Mouse (Mus musculus) kidney, postnatal 36 days (tissue): ENCODE measurements around the gene Pgpep1.
A peak's percentile ranks its signal among the peaks of the same experiment; 100 is the strongest.

Experiments
- DNase-seq, 2 experiments: peaks; one replicate each; pipeline ENCODE4 v3.0.0; 2021 to 2022; ENCODE audit warnings: mixed read lengths in 2 of 2

Gene Pgpep1

DNA sequence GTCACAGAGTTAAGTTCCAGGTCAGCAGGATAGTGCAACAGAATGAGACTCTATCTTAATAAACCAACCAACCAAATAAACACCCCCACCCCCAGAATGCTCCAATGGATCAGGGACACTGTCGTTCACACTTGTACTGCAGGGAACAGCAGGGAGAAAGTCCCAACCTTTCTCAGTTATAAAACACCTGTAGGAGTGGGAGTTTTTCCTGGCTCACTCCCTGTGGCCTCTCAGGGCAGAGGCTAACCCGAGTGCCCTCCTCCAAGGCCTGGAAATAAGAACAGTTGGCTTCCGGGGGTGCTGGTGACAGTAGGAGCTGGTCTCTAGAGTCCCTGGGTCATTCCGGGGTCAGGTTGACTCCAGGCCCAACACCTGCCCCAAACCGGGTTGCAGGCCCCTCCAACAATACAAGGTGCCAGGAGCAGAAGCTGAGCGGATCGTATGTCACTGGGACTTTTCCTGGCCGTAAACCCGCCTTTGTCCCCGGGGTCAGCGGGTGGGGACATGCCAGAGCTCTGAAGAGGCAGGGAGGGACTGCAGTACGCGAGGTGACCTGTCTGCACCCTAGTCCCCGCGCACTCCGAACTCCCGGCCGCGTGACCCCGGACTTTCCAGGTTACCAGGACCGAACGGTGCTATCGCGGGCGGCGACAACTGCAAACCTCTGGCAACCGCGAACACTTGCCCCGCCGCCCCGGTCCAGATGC is 1.1 kb downstream of the Pgpep1 start:
- DNase-seq = peak; percentile 66 to 85

DNA sequence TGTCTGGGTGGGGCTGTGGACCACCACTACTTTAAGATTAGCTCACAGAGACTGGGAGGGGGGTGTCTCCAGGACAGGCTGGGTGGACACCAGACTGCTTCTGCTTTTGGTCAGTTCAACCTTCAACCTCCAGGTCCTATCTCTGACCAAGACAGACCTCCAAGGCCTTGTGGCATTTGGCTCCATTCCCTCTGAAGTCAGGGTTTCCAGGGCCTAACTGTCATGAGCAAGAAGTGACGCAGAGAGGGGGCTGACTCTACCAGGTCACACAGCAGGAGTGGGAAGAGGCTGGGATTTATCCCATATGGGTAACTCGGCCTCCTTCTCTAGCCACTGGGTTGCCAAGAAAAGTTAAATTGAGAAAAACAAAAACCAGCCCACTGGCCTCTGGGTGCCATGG is 2.4 kb downstream of the Pgpep1 start:
- peak; percentile 44 to 45 for DNase-seq

DNA sequence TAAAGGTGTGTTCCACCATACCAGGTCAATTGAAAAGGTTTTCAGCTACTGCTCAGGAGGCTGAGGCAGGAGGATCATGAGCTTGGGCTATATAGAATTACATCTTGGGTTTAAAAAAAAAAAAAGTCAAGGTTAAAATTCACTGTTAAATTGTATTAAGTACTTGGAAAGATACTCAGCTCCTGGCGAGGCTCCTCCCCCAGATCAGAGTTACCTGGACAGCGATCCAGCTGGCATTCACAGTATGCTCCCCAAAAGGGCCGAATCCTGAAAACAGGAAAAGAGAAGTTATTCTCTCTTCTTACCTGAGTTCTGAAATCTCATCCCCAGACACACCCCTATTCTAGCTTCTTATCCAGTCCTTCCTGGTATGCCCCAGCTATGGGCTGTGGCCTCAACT is 3.0 kb downstream of the Pgpep1 start:
- DNase-seq = peak in 1 of 2 experiments; percentile 65

DNA sequence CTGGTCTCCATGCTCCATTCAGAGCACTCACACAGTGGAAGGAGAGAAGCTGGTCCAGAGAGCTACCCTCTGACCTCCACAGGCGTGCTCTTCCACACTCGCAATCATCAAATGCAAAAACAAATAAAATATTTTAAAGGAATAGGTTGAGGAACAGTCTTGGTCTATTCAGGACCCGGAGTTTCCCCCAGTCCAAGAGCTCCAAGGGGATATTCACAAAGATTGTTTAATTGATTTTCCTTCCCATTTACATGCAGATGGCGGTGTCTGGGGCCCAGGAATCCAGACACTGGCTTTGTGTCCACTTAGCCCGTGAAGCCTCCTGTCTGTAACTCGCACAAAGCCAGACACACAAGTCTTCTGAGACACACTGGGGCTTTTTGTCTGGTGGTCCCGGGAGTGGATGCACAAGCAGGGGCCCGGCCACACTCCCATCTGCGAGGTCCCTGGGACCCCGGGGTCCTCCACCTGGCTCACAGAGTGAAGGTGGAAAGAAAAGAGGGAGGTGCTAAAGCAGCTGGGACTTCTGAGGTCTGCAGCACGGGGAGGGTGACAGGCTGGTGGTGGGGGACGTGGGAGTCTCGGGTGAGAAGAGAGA is 3.9 kb downstream of the Pgpep1 start:
- no peak for DNase-seq

DNA sequence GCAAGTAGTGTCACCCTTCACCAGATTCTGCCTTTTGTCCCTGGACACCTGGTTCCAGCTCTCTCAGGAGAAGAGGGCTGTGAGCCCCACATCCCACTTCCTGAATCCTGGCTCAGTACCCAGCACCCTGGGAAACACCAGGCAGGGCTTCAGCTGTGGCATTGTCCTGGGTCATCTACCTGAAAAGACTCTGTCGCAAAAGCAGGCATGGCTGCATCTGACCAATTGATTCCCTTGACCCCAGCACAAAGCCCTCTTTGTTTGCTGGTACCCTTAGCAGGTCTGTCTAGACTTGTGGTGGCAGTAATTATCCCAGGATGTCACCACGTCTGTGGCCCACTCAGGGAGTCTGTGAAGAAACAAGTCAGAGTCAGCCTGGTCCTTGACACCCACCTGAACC is 4.7 kb downstream of the Pgpep1 start:
- no peak for DNase-seq

DNA sequence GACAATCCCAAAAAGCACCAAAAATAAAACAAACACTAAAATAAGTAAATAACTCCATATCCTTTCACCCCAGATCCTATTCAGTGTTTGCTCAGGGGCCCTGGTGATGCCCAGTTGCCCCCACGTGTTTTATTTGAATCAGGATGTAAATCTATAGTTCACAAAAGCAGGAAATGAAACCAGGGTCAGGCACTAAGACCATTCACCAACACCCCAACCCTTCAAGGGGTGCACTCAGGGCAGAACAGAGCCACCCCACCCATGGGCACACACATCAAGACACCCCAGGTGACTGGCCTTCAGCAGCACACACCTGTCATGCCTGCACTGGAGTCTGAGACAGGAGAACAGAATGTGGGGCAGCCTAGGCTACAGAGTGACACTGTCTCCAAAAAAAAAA is 6.1 kb downstream of the Pgpep1 start:
- no peak for DNase-seq

DNA sequence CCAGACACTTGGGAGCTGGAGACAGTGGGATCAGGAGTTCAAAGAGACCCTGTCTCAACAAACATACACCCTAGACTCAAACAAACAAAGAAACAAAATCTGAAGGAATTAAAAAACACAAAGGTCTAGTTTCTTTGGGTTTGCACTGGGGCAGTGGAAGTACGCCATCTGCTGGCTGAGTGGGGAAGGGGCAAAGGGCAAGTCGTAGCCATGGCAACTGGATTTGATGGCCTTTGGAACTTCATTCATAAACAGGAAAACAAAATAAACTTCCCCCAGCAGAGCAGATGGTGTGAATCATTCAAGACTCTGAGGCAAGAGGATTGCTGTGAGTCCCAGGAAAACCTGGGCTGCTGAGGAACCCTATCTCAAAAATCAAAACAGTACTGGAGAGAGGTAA is 7.0 kb downstream of the Pgpep1 start:
- DNase-seq = peak; percentile 89 to 90

DNA sequence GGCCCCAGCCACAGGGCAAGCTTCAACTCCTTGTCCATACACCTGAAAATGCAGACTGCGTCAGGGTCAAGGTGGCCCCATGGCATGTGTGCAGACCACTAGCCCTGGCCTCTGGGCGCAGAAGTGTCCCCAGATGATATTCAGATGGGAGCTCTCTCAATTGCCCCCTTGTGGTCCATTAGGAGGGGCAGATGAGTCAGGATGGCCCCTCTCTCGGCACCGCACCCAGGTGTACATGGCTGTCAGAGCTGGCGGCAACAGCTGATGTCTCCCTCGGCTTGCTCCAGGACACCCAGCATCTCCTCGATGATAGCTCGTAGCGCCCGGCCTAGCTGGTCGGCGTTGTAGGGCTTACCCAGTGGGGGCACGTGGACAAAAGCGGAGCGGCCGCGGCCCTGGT is 9.8 kb downstream of the Pgpep1 start:
- no peak for DNase-seq

DNA sequence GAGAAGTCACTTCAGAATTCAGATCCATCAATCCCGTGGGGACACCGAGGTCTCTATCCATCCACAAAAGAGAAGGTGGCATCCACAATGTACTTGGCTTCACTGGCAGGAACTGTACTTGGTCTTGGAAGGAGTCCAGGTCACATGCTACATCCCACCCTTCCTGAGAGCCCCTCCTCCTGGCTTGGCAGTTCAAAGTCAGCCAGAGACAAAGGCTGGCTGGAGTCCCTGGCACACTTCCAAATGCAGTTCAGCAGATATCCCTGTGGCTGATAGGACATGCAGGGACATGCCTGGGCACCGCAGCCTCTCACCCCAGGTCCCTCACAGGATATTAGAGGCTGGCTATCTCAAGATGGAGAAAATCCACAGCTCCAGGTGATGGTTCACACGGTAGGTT is 10.9 kb downstream of the Pgpep1 start:
- DNase-seq = peak; percentile 95 to 97

DNA sequence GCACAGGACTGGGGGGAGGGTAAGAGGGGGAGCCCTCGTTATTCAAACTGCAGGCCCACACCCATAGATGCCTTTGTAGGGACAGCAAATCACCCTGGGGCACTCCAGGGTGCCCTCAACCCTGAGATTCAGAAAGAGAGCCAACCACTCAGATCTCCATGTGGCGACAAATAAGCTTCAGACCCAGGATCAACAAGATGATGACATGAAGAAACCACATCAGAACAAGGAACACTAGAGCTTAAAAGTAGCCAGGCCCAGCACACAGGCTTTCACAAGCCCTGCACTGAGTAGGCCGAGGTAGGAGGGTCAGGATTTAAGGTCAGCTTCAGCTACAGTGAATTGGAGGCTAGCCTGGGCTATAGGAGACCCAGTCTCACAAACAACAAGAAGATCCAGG is 11.3 kb downstream of the Pgpep1 start:
- DNase-seq = no peak

DNA sequence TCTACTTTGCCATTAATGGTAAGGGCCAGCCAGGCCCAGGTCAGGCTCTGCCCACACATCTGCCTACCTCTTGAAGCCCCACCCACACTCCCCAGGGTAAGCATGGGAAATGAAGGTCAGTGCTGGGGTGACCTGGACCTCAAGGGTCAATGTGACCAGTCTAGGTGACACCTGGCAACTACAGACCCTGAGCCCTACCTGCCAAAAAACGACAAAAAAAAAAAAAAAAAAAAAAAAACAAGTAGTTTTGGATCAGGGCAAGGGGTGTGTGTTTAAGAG is 12.1 kb downstream of the Pgpep1 start:
- DNase-seq = peak in 1 of 2 experiments; percentile 67

DNA sequence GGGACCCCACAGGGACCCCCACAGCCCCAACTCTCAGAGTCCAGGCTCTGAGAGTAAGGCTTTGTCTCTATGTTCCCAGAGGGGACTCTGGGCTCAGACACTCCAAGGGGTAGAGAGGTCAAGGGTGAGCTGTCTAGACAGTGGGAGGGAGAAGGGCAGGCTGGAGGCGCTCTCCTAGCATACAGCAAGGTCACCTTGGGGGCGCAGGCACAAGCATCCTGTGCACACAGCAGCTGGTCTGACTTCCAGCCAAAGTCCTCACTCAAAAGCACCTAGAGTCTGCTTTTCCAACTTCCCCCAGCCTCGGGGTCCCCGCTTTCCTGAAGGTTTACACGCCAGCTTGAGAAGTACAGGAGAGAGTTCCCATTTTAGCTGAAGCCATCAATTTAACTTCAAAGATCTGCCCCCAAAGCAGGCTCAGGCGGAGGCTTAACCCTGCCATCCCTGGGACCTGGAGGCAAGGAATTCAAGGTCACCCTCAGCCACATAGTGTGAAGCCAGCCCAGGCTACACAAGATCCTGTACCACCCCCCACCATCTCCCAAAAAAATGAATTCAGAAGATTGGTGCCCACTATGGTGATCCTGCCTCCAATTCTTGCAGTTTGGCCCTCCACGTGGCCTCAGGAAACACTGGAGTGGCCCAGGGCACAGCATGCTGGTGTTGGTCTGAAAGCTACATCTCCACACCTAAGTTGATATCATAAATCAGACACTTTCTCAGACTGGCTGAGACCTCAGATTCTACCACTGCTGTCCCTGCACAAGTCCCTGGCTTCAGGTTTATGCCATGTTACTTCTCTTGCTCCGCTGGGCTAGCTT is 12.6 kb downstream of the Pgpep1 start:
- DNase-seq = peak; percentile 83 to 84

DNA sequence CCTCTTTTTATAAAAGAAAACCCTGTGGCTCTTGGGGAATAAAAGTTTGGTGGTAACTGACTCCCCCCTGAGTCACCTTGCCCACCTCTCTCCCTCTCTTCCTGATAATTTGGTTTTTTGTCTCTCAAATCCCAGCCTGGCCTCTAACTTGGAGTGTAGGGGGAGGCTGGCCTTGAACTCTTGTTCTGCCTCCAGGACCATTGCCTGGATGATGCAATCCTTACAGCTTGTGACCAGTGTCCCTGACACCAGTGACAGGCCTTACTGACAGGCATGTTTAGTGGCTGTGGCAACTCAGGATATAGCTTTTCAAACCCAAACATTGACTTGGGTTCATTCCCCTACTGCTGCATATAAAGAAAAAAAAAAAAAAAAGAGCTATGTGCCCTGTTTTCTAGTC is 13.4 kb downstream of the Pgpep1 start:
- no peak for DNase-seq

DNA sequence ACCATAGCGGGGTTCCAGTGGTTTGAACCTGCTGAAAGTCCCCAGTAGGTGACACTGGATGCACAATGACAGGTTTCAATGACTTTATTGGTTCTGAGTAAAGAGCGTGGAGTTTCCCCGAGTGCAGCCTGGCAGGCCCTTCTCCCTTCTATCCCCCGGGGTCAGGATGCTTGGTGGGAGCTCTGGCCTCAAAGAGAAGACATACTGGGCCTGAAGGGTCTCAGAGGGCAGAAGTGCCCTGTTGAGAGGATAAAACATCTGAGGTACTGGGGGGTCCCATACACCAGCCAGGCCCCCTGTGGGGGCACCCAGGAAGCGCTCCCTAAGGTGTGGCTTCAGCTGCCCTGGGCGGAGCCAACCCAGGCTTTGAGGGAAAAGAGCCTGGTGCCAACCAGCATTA is 13.8 kb downstream of the Pgpep1 start:
- no peak for DNase-seq

DNA sequence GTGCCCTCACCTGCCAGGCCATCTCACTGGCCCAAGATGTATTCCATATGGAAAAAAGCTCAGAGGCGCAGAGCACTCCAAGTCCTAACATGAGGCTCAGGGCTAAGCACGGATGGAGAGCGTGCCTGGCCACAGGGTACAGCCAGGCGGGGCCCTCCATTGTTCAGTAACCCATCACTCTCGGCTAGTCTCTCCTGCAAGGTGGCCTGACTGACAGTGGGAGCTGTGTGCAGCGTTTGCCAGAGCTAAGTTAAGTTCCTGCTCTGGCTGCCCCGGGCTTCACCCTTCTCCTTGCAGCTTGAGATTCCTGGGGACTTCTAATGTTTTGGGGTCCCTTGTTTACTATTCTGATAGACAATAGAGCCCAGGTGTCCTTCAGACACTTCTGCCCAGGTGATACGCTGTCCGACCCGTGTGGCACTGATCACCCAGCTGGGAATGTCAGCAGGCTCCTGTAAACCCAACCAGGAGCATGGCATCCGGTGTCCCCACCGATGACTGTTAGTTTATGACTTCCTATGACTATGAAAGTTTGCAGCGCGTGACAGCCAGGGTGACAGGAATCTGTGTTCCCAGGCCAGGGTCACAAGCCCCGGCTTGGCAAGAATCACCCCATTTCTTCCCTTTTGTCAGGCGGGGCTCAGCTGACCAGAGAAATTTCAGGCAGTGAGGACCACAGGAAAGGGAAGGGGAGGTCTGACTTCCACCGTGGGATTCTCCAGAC is 14.5 kb downstream of the Pgpep1 start:
- peak; percentile 74 to 75 for DNase-seq

DNA sequence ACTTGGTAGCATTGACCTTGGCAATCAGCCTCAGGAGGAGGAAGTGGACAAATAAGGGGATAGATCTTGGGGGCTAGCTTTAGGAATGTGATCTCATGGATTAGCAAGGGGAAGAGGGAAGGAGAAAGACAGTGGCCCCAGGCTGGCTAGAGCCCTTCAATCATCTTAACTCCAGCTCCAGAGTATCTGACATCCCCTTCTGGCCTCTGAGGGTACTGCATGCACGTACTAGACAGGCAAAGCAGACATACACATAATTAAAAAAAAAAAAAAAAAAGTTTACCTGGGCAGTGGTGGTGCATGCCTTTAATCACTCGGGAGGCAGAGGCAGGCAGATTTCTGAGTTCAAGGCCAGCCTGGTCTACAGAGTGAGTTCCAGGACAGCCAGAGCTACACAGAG is 16.1 kb downstream of the Pgpep1 start:
- peak; percentile 43 to 79 for DNase-seq

DNA sequence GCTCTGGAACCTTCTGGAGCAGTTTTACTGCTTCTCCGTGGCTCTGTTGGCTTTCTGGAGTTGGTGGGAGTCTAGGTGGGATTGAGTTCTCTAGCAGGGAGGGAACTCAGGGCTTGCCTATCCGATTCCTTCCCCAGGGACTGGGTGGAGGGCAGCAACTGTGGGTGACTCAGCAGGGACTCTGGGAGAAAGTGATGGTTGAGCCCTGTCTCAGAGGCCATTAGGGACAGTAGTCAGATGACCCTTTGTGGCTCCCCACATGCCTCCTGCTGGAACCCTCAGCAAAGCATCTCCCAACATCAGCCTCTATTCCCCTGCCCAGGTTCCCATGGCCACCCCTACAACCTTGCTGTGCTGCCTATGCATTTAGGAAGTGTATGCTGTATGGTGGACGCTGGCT is 17.2 kb downstream of the Pgpep1 start:
- no peak for DNase-seq

DNA sequence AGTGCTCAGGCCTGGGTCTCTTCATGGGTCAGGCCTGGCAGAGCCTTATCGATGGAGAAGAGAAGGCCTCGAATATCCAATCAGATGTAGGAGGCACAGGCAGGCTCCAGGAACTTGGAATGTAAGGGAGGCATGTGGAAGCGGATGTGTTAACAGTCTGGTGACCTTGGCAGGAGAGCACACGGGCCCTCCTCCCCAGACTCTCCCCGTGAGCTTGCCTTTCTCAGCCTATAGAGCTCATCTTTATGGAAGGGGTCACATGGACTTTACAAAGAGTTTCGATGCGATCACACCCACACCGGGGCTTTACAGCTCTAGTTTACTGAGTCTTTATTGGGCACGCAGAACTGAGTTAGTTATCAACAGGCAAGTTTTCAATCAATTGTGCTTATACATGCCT is 21.4 kb downstream of the Pgpep1 start:
- no peak for DNase-seq

DNA sequence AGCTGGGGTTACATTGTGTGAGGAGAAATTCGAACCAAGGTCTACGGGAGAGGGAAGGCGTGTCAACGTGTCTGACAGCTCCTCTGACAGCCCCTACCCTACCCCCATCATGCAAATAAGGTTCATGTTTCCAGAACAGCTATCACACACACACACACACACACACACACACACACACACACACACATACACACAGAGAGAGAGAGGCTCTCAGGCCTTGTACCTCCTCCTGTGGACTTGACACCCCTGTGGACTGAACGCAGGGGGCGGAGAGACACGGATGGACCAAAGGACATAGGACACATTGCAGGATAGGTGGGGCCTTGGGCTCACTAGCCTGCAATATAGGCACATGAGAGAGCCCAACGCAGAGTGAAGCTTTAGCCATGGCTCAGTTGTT is 23.4 kb downstream of the Pgpep1 start:
- peak; percentile 74 for DNase-seq

DNA sequence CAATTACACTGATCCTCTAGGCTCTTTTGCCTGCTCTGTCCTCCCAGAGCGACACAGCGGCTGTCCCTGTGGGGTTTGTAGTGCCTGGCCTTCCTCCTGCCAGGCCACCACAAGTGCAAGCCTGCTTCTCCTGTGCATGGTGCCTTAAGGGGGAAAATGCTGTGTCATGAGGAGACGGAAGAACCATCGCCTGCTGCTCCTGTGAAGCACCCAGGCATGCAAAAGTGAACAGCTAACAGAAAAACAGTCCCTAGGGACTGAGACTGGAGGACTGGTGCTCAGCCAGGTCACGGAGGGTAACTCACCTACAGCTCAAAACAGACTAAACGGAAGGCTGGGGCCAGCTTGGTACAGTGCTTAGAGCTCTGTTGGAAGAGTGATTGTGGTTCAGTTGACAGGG is 24.7 kb downstream of the Pgpep1 start:
- DNase-seq = peak; percentile 73 to 81

DNA sequence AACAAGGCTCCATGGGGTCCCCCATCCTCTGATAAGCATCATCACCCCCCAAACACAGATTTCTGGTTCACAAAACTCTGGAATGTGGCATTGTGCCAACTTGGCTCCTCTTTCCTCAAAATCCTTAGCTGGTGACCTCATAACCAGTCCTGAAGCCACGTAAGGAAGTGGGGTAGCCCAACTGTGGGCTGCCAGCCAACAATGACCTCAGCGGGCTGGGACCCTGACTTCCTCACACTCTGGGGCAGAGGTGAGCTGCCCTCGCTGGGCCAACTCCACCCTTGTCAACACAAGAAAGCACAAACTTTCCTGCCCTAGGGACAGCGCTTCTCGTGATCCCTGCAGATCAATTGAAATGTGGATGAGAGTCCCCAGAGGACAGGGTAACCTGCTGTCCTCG is 26.1 kb downstream of the Pgpep1 start:
- DNase-seq = peak; percentile 90 to 92

DNA sequence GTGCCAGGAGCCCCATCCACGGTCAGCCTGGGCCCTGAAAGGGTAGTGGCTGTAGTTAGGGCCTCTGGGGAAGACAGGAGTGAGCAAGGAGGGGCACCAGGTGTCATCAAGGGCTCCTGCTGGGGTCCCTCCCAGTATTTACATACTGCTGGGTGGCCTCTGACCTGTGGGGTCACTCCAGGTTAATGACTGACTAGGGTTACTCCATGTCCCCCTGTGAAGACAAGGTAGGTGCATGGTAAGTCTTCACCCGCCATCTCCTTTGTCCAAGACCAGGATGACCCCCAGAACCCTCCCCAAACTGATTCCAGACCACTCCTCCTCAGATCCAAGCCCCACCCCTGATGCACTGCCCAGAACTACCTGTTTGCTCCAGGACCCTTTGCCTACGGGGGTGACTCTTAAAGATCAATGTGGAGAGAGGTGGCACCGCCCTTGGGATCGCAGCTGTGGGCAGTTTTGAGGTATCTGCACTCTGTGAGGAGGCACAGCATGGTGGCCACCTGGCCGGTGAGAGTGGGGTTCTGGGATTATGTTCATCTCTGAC is 27.8 kb downstream of the Pgpep1 start, which contains the start of gene Gdf15:
Gene Gdf15, minus strand, starts transcription at position 111 of the 547 bp plus-strand sequence.
- no peak for DNase-seq

DNA sequence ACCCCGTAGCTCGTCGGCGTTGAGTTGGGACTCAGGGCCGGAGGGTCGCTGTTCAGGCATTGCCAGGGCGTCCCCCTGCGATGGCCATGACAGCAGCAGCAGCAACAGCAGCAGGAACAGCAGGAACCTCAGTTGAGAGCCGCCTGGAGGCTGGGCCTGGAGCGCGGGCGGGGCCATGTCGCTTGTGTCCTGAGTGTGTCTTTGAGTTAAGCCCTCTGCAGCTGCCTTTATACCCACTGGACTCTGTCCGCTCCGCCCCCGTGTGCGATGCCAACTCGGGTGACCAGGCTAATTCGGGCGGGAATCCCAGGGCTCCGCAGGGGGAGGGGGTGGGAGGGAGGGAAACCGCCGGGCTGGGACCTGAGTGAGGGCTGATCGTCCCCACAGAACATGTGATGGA is 28.8 kb downstream of the Pgpep1 start:
- peak; percentile 86 to 87 for DNase-seq
